Mouse (Mus musculus) kidney, postnatal 4 days (tissue): ENCODE data around the gene Gm16485.

Source experiments
- DNase-seq, 2 experiments: peaks; one replicate each; pipeline ENCODE4 v3.0.0; 2021; ENCODE audit warnings: mixed read lengths in 2 of 2

Gene Gm16485

DNA sequence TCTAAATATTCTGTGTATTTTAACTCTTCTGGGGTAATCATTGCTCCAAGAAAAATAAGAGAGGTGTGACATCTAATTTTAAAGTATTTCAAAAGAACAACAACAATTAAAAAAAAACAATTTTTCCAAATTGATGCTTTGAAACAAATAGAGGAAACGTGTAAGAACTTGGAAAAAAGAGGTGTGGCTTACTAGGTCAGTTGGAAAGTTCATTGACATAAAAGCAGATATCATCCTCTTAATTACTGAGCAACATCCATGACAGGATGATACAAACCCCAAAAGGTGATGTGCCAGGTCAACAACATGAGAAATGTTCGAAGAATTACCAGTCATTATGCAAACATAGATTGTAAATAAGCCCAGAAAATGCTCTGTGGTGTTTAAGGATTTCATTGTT lies at the start of gene Gm16485:
Gm16485 (plus strand) TSS at position 301 of the 400 bp plus-strand sequence.
- no peak for DNase-seq

DNA sequence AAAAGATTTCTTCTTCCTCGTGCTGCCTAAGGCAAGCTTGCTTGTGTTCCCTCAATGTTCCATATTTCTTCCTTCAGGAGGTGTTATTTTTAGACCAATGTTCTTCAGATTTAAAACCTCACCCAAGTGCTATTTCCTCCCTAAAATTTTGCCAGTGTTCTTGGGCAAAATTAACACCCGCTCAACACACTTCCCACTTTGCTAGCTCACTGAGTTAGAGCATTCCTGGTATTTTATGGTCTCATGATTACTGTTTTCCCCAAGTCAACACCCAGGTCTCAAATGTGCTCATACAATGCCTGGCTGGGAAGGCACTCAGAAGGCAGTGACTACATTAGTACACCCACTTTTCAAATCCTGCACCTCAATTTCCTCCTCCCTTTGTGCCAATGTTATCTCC lies 44.0 kb upstream of the Gm16485 start:
- DNase-seq, result no peak

GRCm38 (mm10) chr9:8937753-8938152 lies 33.8 kb upstream of the Gm16485 start:
- no peak for DNase-seq

- DNase-seq, result no peak
These were observed 18.3 kb upstream of the Gm16485 start for GRCm38 (mm10) chr9:8953306-8953705.

- DNase-seq, result peak; percentile 65 to 67
These were observed 7.0 kb upstream of the Gm16485 start for GRCm38 (mm10) chr9:8964512-8965133.

GRCm38 (mm10) chr9:8970240-8970639 lies 1.4 kb upstream of the Gm16485 start:
- peak; percentile 13 to 26 for DNase-seq

DNA sequence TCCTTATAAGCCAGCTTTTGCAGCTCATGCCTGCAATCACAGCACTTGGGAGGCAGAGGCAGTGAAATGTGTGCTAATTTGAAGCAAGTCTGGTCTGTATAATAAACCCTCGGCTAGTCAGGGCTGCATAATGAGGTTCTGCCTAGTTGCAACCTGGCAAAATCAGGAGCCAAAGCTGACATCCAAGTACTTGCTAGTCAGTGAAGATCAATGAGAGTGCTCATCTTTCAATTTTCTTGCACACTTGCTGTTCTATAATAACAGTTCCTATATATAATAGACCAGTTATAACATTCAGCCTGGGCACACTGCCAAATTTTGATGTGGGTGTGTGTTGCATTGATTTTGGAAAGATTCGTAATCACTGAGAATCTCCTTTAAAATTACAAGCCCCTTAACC lies 6.2 kb downstream of the Gm16485 start:
- DNase-seq, result no peak

GRCm38 (mm10) chr9:8982315-8982714 lies 10.7 kb downstream of the Gm16485 start:
- DNase-seq, result peak; percentile 11 to 12

DNA sequence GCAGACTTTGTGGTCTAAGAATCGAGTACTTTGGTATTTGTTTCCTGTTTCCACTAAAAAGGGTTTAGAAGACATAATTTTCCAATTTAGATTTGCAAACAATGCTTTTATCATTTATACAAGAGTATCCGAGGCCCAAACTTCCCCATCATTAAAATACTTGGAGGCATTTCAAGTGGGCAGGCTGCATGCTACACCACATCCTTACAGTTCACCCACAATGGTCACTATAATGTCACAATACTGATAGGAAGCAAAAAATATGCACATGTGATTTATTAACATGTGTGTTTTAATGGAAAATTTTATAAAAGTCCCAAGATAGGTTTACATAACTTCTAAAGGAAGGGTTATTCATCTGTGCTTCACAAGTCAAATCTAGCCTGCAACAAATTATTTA lies 24.9 kb downstream of the Gm16485 start:
- DNase-seq, result no peak

DNA sequence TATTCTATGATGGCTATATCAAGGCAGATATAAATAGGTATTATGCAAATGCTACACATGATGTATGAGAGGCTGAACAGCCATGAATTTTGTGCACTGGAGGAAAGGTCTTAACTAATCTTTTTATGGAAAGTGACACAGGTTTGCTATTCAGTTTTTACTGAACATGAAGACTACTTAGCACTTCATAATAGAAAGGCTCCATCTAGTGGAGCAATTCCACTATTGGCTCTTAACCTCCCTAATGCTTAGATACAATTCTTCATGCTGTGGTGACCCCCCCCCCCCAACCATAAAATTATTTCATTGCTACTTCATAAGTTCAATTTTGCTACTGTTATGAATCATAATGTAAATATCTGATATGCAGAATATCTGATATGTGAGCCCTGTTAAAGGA lies 29.6 kb downstream of the Gm16485 start:
- DNase-seq, result no peak

GRCm38 (mm10) chr9:9015108-9015507 lies 43.5 kb downstream of the Gm16485 start:
- no peak for DNase-seq
